ENCODE assay signal across 13 mouse cellular contexts in the genomic region with DNA sequence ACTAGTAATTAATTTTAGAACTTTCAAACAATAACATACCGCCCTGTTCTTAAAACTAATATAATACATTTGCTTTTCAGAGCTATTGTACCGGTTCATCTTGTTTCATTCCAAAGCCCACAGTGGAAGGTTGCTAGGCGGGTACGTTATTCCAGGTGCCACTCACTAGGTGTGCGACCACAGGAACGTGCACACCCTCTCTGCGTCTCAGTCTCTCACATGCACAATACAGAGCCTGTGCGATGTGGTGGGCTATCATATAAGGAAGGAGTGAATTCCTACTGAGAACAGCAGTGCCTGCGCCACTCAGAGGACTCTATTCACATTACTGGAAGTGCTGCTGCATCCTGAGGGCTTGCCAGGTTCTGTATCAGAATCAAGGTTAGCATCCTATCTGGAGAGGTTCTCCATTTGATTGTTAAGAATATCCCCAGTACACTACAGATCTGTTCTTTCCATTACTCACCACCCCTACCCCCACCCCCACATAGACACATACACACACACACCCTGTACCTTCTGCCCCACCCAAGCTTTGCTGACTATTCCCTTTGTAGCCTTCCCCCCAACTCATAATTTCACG. TPM values are rescaled to one million over a fixed set of nuclear protein-coding genes. Genes with fewer than 3 reads are reported as not detected.
DNase-seq lines count a peak whose midpoint lies in the region; ATAC-seq and TF ChIP-seq lines count a peak whose summit lies in the region.
"Had no signal": no experiment of that assay in that cellular context is flagged by ENCODE, and none has a peak within 500 bp of the region (broad histone marks: within the 10 kb centered on the region; RNA-seq: fewer than 3 reads in every experiment).

No protein-coding gene starts in this region.

- WGBS in heart, adult 2 months: 68% methylated on average over 10 of the region's 10 CpGs
- 57% methylated on average over 10 of the region's 10 CpGs for WGBS in lung, embryonic 14.5 days
- 63% methylated on average over 10 of the region's 10 CpGs for WGBS in lung, adult 2 months
- WGBS in embryonic facial prominence, embryonic 14.5 days: 64% methylated on average over 10 of the region's 10 CpGs
- 48% methylated on average over 10 of the region's 10 CpGs for WGBS in stomach, embryonic 14.5 days

- H3K9me3 ChIP-seq in lung, embryonic 14.5 days (ENCODE audit: low read depth, low read length): no peaks in the 10 kb centered on the region
- no peaks in the 10 kb centered on the region for H3K9me3 ChIP-seq in embryonic facial prominence, embryonic 14.5 days (ENCODE audit: control insufficient read depth, low read length)
- H3K9me3 ChIP-seq in stomach, embryonic 14.5 days (ENCODE audit: control insufficient read depth, low read depth, low read length): no peaks in the 10 kb centered on the region
- H3K9me3 ChIP-seq: intestine, embryonic 15.5 days; liver, embryonic 15.5 days had no signal

- no peak for TF ChIP-seq POLR2A in heart, adult 2 months (IDR thresholded peaks at IDR 0.05; ENCODE audit: insufficient read depth, low read depth, low read length)
- no peak for TF ChIP-seq POLR2A in lung, adult 2 months (IDR thresholded peaks at IDR 0.05; ENCODE audit: borderline replicate concordance, extremely low read depth, low read depth, low read length)

- no peak overlapping the region for H3K4me2 ChIP-seq in lung, embryonic 14.5 days
- no peak overlapping the region for H3K4me2 ChIP-seq in embryonic facial prominence, embryonic 14.5 days (ENCODE audit: low read depth, low read length)
- no peak overlapping the region for H3K4me2 ChIP-seq in stomach, embryonic 14.5 days (replicated peaks; ENCODE audit: low read depth, low read length)
- H3K4me2 ChIP-seq: intestine, embryonic 15.5 days; liver, embryonic 15.5 days had no signal

- H3K79me2 ChIP-seq in heart, adult 2 months (replicated peaks; ENCODE audit: control insufficient read depth, insufficient read depth, low read length): no peaks in the 10 kb centered on the region

- no peak for TF ChIP-seq EP300 in heart, adult 2 months (IDR thresholded peaks at IDR 0.05; ENCODE audit: insufficient read depth, low read depth, low read length)

- H3K27me3 ChIP-seq in heart, adult 2 months (ENCODE audit: control insufficient read depth, insufficient read depth, low read length): no peaks in the 10 kb centered on the region
- H3K27me3 ChIP-seq in lung, embryonic 14.5 days (ENCODE audit: insufficient read depth, low read length): no peaks in the 10 kb centered on the region
- H3K27me3 ChIP-seq in embryonic facial prominence, embryonic 14.5 days (replicated peaks; ENCODE audit: control insufficient read depth, insufficient read depth, low read length): no peaks in the 10 kb centered on the region
- H3K27me3 ChIP-seq in stomach, embryonic 14.5 days (ENCODE audit: control insufficient read depth, insufficient read depth, low read length): no peaks in the 10 kb centered on the region
- H3K27me3 ChIP-seq: intestine, embryonic 15.5 days; liver, embryonic 15.5 days had no signal

- no peak overlapping the region for H3K9ac ChIP-seq in heart, adult 2 months (ENCODE audit: low read depth, low read length)
- H3K9ac ChIP-seq in lung, embryonic 14.5 days: no peak overlapping the region
- 0 out of 2 replicates have a peak overlapping the region, but pooled peaks have one; percentile 2 for H3K9ac ChIP-seq in embryonic facial prominence, embryonic 14.5 days (ENCODE audit: low read depth, low read length)
- no peak overlapping the region for H3K9ac ChIP-seq in stomach, embryonic 14.5 days (replicated peaks; ENCODE audit: low read depth, low read length)
- H3K9ac ChIP-seq: intestine, embryonic 15.5 days; liver, embryonic 15.5 days had no signal

- H3K4me1 ChIP-seq in heart, adult 2 months (ENCODE audit: control insufficient read depth, insufficient read depth, low read length): peaks cover 13% of the 10 kb centered on the region
- H3K4me1 ChIP-seq in lung, embryonic 14.5 days (ENCODE audit: insufficient read depth): peaks cover 6% of the 10 kb centered on the region; the same call in 1 of the 2 replicates
- peaks cover 14% of the 10 kb centered on the region for H3K4me1 ChIP-seq in lung, adult 2 months (ENCODE audit: control insufficient read depth, insufficient read depth, low read length)
- peaks cover 17% of the 10 kb centered on the region for H3K4me1 ChIP-seq in embryonic facial prominence, embryonic 14.5 days (ENCODE audit: control insufficient read depth, insufficient read depth, low read length)
- H3K4me1 ChIP-seq in stomach, embryonic 14.5 days (ENCODE audit: control insufficient read depth, insufficient read depth, low read length): peaks cover 25% of the 10 kb centered on the region

- TF ChIP-seq CTCF in heart, adult 2 months (IDR thresholded peaks at IDR 0.05): peak; percentile 33; the same call in 1 of the 2 replicates
- no peak for TF ChIP-seq CTCF in lung, embryonic 14.5 days (IDR thresholded peaks at IDR 0.05; ENCODE audit: low read depth)
- TF ChIP-seq CTCF in lung, adult 2 months (IDR thresholded peaks at IDR 0.05; ENCODE audit: insufficient read depth, low read length): no peak

- H3K27ac ChIP-seq in heart, adult 2 months: peak overlapping the region; percentile 79
- H3K27ac ChIP-seq in lung, embryonic 14.5 days (ENCODE audit: low read depth): peak overlapping the region; percentile 73; the same call in 1 of the 2 replicates
- peak overlapping the region; percentile 59 for H3K27ac ChIP-seq in embryonic facial prominence, embryonic 14.5 days (replicated peaks; ENCODE audit: low read depth, low read length)
- peak overlapping the region; percentile 50; the same call in 1 of the 2 replicates for H3K27ac ChIP-seq in stomach, embryonic 14.5 days (ENCODE audit: low read length)
- H3K27ac ChIP-seq: intestine, embryonic 15.5 days had no signal

- DNase-seq in heart, adult 2 months: no peak
- DNase-seq in heart, postnatal 14 days: no peak
- peak; percentile 24 for DNase-seq in lung, embryonic 14.5 days
- no peak for DNase-seq in lung, adult 2 months
- DNase-seq in embryonic facial prominence, embryonic 14.5 days (ENCODE audit: low spot score): peak; percentile 65
- DNase-seq: adrenal gland, postnatal 25 days; cerebellum, adult 9-11 months; right cerebral cortex, postnatal 4 days had no signal

- H3K4me3 ChIP-seq in heart, adult 2 months: no peak overlapping the region
- H3K4me3 ChIP-seq in lung, embryonic 14.5 days (ENCODE audit: low read depth, low read length): no peak overlapping the region
- H3K4me3 ChIP-seq in lung, adult 2 months (replicated peaks; ENCODE audit: extremely low read depth, low read depth, low read length): no peak overlapping the region
- no peak overlapping the region for H3K4me3 ChIP-seq in embryonic facial prominence, embryonic 14.5 days (ENCODE audit: low read depth, low read length)
- no peak overlapping the region for H3K4me3 ChIP-seq in stomach, embryonic 14.5 days (ENCODE audit: low read depth, low read length)
- H3K4me3 ChIP-seq: intestine, embryonic 15.5 days; liver, embryonic 15.5 days had no signal

- intact Hi-C loops in heart, adult 2 months (cut with DNase I): no loop called here
- intact Hi-C loops in heart, postnatal 14 days (cut with DNase I): no loop called here

- peaks cover 8% of the 10 kb centered on the region for H3K36me3 ChIP-seq in heart, adult 2 months (ENCODE audit: control insufficient read depth, insufficient read depth, low read length)
- H3K36me3 ChIP-seq in lung, embryonic 14.5 days (ENCODE audit: insufficient read depth): peaks cover 21% of the 10 kb centered on the region
- H3K36me3 ChIP-seq in embryonic facial prominence, embryonic 14.5 days (ENCODE audit: control insufficient read depth, insufficient read depth, low read length): peaks cover 20% of the 10 kb centered on the region
- H3K36me3 ChIP-seq in stomach, embryonic 14.5 days (ENCODE audit: control insufficient read depth, insufficient read depth, low read length): peaks cover 11% of the 10 kb centered on the region; the same call in 1 of the 2 replicates

- ATAC-seq in lung, embryonic 14.5 days (ENCODE audit: insufficient read depth): no peak
- peak; percentile 48; the same call in 1 of the 2 replicates for ATAC-seq in embryonic facial prominence, embryonic 14.5 days (ENCODE audit: low read depth)
- no peak for ATAC-seq in stomach, embryonic 14.5 days (ENCODE audit: insufficient number of reproducible peaks, insufficient read depth, low FRiP score, low read depth)
- ATAC-seq in megakaryocyte, adult 5-6 weeks (ENCODE audit: poor library complexity, severe bottlenecking): no peak
- ATAC-seq: CD4-positive, CD25-positive, alpha-beta regulatory T cell, adult 4 months; intestine, embryonic 15.5 days had no signal

RNA-seq across cellular contexts. Expression of a gene that starts 4.2 kb away (rescaled TPM):
- 1 to 10 TPM in 1 of 2 experiments, under 1 TPM in 1; 0.64 to 1.4 TPM for total RNA-seq in heart, adult 2 months (2021)
- polyA plus RNA-seq in heart, adult 2 months (2012; rRNA removed): 0.41 and 0.44 TPM in 2 replicates
- total RNA-seq in heart, postnatal 14 days (2021): 1 to 10 TPM; 4.9 to 7.5 TPM
- 119 and 123 TPM in 2 replicates for polyA plus RNA-seq in lung, embryonic 14.5 days (2014; fragmentation: Nextera tagmentation; extraction: Ambion mirVana)
- polyA plus RNA-seq in lung, adult 2 months (2012; rRNA removed): 1.6 and 2.9 TPM in 2 replicates
- 60.4 and 68.2 TPM in 2 replicates for polyA plus RNA-seq in embryonic facial prominence, embryonic 14.5 days (2014; fragmentation: Nextera tagmentation; extraction: Ambion mirVana)
- 81.4 and 84.8 TPM in 2 replicates for polyA plus RNA-seq in stomach, embryonic 14.5 days (2014; fragmentation: Nextera tagmentation; extraction: Ambion mirVana)
- 61.6 and 71.8 TPM in 2 replicates for total RNA-seq in megakaryocyte, adult 5-6 weeks (2015)
- 88.2 and 93.2 TPM in 2 replicates for total RNA-seq in megakaryocyte, adult 5-6 weeks (2017)

RNA-seq across cellular contexts. Expression of a gene that starts 5.3 kb away (rescaled TPM):
- total RNA-seq in heart, adult 2 months (2021): 10 to 100 TPM; 14.4 to 17.6 TPM
- 7.9 and 11.5 TPM in 2 replicates for polyA plus RNA-seq in heart, adult 2 months (2012; rRNA removed)
- 10 to 100 TPM; 16.4 to 21.3 TPM for total RNA-seq in heart, postnatal 14 days (2021)
- 25.6 and 26.5 TPM in 2 replicates for polyA plus RNA-seq in lung, embryonic 14.5 days (2014; fragmentation: Nextera tagmentation; extraction: Ambion mirVana)
- 12.8 and 14.6 TPM in 2 replicates for polyA plus RNA-seq in lung, adult 2 months (2012; rRNA removed)
- polyA plus RNA-seq in embryonic facial prominence, embryonic 14.5 days (2014; fragmentation: Nextera tagmentation; extraction: Ambion mirVana): 16.7 and 19.0 TPM in 2 replicates
- polyA plus RNA-seq in stomach, embryonic 14.5 days (2014; fragmentation: Nextera tagmentation; extraction: Ambion mirVana): 29.5 and 30.0 TPM in 2 replicates
- 39.4 and 40.2 TPM in 2 replicates for total RNA-seq in megakaryocyte, adult 5-6 weeks (2015)
- 46.1 and 50.0 TPM in 2 replicates for total RNA-seq in megakaryocyte, adult 5-6 weeks (2017)

Comparison
In these comparisons a context has a peak if more than half of its experiments do, and no peak if none do; other contexts are left out.
1. DNase-seq: peak in lung, embryonic 14.5 days (single experiment) and embryonic facial prominence, embryonic 14.5 days (single experiment); none in heart, adult 2 months (0 of 2), heart, postnatal 14 days (0 of 2) and lung, adult 2 months (single experiment).
2. RNA of a gene that starts 4.2 kb away (polyA plus RNA-seq): 119 to 123 TPM in lung, embryonic 14.5 days, 81.4 to 84.8 TPM in stomach, embryonic 14.5 days and 60.4 to 68.2 TPM in embryonic facial prominence, embryonic 14.5 days; 1.6 to 2.9 TPM in lung, adult 2 months and 0.41 to 0.44 TPM in heart, adult 2 months; every median in the first group is over 10 times any median in the second.
3. Peak in every context shown above with its lines, with median percentiles within 50 percentile points of each other: H3K27ac ChIP-seq.